Mouse (Mus musculus) testis, adult 2 months (tissue): ENCODE results near the gene Pxdn.

Source experiments
- CTCF ChIP-seq: fragments of 200-500 bp; IDR thresholded peaks from 2 replicates; pipeline ENCODE4 v1.5.1; 2012; ENCODE audit warnings: low read depth, mild to moderate bottlenecking, inconsistent platforms, low read length, moderate library complexity; ENCODE audit not compliant: control insufficient read depth, insufficient read depth, insufficient replicate concordance
- POLR2A ChIP-seq: fragments of 200-500 bp; IDR thresholded peaks from 2 replicates; pipeline ENCODE4 v1.6.1; 2012; ENCODE audit warnings: low read depth, mild to moderate bottlenecking, inconsistent platforms, low read length, moderate library complexity; ENCODE audit not compliant: control insufficient read depth

DNA sequence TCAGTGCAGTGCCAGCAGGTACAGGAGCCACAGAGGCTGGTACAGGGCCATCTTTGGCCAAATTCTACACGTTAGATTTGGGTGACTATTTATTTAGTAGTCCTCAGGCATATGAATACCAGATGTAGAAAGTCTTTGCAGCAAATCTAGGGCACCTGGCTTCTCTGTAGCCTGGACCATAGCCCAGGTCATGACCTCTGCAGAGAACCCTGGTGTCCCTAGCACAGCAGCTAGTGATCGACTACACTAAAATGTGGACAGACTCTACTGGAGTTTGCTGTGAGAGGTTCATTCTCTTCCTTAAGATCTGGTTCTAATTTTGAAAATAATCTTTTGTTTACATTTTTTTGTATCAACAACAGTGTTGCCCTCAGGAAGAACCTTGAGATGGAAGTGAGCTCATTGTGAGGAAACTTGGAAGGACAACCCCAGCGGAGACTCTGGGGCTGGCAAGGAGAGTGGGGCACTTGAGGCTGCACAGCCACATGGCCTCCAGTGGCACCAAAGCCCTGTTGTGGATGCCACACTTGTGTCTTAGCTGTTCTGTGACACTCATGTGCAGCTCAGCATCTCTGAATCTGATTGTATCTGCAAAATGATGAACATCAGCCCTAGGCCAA is 90.4 kb downstream of the Pxdn start:
- TF ChIP-seq CTCF (no peak), POLR2A (no peak)
